Mouse (Mus musculus): ENCODE results near the gene Gm21834.

GRCm38 (mm10) chr17:57770904-57771303 is 28.9 kb upstream of the Gm21834 start:
- TF ChIP-seq CTCF (IDR thresholded peaks at IDR 0.05; ENCODE audit: control insufficient read depth, insufficient read depth, low read length) = no peak
- no peak for TF ChIP-seq POLR2A (IDR thresholded peaks at IDR 0.05; ENCODE audit: borderline replicate concordance, control insufficient read depth, low read depth, low read length)

Measured in bone marrow, adult 2 months (tissue).